Mouse (Mus musculus): ENCODE data around the gene 1700006A11Rik.
"Not testable (repeated sequence)": the region's sequence is repeated elsewhere in the genome, so short reads cannot be mapped to it uniquely, and the experiment has no call there.

Gene 1700006A11Rik

DNA sequence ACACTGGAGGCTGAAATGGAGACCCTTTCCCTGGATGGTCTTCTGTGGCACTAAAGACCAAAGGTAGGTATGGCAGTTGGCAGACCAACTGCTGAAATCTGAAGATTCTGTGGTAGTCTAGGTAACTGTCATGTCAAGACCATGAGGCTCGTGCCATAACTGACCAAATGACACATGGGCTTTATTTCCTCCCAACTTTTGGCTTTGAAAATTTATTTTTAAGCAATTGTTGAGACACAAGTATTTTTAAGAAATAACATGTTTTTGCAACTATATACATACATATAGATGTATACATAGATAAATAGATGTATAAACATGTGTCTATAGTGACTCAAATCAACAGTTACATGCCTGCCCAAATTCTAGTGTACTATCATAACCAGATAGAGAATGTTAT, at the start of gene 1700006A11Rik:
1700006A11Rik (minus strand) TSS at position 101 of the 400 bp plus-strand sequence.
- DNase-seq (ENCODE audit: low read depth, low spot score): no peak

DNA sequence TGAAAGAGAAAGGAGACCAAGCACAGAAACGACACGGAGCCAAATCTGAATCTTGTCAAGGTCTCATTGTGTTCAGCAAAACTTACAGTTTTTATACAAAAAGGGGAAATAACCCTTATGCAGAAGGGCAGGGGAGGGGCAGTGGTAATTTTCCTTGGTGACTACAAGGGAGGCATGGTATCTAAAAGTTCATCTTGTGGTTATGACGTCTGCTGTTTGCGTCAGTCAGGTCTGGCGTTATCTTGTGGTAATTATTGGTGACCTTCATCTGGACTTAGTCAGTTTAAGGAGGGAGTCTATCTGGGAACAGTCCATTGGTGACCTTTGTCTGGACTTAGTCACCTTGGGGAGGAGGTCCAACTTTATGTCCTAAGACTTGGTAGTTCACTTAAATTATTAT, 48.5 kb upstream of the 1700006A11Rik start:
- not testable (repeated sequence) for DNase-seq (ENCODE audit: low read depth, low spot score)

DNA sequence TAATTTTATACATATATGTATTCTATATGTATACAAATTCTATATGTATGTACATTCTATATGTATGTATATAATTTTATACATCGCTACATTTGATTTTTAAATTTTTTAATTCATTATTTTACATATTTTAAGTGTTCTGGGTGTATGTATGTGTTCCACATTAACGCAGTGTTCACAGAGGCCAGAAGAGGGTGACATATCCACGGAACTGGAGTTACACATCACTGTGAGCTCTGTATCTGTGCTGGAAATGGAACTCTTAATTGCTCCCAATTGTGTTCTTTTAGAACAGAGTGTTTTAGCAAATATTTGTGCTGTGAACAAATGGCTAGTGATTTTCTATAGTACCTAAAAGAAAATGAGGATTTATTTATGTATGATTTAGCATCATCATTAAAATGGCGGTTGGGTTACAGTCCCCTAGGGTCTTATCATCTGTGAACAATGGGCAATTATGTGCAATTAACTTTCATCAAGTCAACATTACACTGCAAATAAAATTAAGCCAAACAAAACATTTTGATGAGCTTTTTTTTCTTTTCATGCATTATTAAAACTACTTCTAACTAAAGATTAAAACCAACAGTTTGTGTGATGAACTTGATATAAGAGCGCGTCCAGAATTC, 40.4 kb upstream of the 1700006A11Rik start:
- DNase-seq (ENCODE audit: low read depth, low spot score): no peak

DNA sequence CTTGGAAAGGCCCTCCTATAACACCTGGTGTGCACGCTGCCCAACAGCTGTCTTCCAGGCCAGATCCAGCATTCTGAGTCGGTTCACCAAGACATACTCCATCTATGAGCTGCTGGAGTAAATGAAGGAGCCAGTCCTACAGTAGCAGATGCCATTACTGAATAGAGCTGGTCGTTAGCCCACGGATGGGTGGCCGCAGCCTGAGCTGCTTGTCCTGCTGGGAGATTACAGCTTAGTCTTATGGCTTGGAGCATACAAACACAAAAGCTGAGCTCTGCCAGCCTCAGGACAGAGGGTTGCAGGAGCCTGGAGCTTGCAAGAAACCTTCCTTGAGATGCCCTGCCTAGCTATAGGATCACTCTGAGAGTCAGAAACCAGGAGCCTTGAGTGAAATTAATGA, 33.6 kb downstream of the 1700006A11Rik start:
- no peak for DNase-seq (ENCODE audit: low read depth, low spot score)

DNA sequence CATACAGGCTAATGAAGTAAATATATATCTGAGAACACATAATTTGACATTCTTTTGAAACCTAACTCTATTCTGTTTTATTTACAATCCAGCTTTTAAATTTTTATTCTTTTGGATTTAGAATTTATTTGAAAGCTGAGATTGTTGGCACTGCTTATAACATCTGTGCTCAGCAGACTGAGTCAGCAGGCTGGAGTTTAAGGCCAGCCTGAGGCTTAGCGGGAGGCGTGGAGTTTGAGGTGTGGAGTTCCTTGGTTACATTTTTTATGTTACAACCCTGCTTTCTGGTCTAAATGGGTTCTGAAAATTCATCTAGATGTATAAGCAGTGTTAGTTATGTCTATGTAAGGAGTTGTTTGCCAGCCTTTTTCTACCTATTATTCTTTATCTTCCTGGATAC, 35.7 kb downstream of the 1700006A11Rik start:
- no peak for DNase-seq (ENCODE audit: low read depth, low spot score)

DNA sequence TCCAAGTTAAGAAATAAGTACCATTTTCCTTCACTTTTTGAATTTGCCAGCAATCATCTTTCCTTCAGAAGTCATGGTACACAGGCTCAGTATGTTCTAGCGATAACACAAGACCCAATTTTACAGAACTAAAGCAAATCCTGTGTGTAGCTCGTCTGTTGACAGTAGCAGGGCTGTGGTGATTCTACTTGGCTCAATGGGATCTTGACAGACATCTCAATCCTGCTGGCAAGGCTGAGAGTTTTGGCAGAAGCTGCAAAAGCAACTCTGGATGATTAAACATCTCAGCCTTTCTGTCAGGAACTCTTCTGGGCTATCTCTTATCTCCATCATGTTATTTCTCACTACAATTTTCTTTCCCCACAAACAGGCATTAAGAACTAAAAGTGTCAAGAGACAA, 36.2 kb downstream of the 1700006A11Rik start:
- DNase-seq (ENCODE audit: low read depth, low spot score): no peak

DNA sequence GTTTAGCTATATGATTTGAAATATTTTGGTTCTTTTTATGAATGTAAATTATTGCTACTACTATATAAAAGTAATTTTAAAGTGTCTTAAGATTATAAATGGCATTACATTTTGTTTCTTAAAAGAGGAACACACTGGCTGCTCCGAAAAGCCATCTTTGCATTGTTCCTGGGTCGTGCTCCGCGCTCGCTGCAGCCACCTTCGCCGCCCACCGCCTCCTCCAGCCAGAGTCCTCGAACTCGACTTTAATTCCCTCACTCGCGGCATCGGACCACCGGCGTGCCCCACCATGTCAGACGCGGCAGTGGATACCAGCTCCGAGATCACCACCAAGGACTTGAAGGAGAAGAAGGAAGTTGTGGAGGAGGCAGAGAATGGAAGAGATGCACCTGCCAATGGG, 40.5 kb downstream of the 1700006A11Rik start:
- not testable (repeated sequence) for DNase-seq (ENCODE audit: low read depth, low spot score)

DNA sequence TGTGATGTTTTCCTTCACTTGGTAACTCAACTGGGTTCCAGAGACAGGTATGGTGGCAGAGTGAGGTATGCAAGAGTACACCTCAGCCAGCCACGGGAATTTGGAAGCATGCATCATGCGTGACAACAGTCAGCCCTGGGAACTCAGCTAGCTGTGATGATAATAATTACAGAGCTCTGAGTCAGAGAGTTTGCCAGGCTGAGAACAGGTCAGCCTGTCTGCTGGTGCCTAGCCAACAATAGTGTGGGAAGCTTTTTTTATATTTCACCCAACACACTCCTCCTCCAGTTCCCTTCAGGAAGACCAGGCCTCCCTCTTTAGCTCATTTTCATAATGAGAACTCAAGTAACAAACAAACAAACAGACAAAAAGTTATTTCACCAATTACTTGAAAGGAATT, 53.8 kb downstream of the 1700006A11Rik start:
- DNase-seq (ENCODE audit: low read depth, low spot score): no peak

DNA sequence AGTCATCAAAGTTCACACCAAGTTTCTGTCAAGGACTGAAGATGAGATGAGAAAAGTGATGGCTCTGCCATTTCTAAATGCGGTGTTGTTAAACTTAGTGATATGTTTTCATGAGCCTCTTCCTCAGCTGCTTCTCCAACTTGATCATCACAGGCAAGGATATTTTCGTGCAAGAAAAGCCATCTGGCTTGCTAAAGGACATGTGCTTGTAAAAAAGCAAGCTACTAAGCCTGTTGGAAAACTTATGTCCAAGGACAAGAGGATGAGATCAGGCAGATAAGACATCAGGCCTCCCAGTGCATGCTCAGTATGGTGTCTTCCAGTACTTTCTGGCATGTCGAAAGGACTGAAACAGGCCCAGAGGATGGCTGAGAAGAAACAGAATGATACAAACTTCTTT, 68.3 kb downstream of the 1700006A11Rik start:
- no peak for DNase-seq (ENCODE audit: low read depth, low spot score)
